Mouse (Mus musculus): ENCODE measurements around the gene Vdr. TPM values are rescaled to one million over a fixed set of nuclear protein-coding genes. Genes with fewer than 3 reads are reported as not detected.
"Not testable (repeated sequence)": the region's sequence is repeated elsewhere in the genome, so short reads cannot be mapped to it uniquely, and the experiment has no call there.

Gene Vdr
- total RNA-seq, 2 experiments from 2014 or later, result 0.85 TPM; not detected in 1

DNA sequence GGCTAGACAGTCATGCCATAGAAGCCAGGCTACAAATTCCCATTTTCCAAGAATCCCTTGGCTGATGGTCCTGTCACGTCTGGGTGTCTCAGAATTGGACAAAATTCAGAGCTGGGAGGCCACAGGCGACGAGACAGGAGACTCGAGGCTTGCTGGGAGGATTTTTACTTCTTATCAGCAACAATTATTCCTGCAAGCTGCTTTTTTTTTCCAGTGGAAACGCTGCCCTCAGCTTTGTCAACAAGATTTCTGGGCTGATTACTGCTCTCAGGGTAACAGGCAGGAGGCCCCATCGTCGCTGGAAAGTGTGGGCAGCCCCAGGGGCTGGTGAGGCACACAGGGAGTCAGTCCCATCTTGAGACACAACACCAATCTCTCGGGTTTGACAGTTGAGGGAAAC is 17.9 kb downstream of the Vdr start:
- no peak for ATAC-seq (replicated peaks; ENCODE audit: low FRiP score, low TSS enrichment, poor library complexity, severe bottlenecking)

DNA sequence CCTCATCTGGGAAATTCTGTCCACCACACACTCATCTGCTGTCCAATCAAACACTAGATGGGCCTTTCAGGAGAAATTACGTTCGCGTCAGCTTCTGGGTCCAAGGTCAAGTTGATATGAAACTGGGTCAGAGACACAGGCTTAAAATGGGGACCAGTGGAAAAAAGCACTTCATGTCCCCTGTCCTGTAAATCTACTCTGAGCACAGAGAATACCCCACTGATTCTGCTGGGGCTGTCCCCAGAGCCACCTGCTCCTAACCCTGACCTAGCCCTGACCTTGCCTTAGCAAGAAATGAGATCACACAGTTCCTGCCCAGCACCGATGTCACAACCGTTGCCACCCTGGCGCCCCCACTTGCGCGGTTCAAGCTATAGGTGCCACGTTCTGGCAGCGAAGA is 20.0 kb downstream of the Vdr start:
- ATAC-seq (replicated peaks; ENCODE audit: low FRiP score, low TSS enrichment, poor library complexity, severe bottlenecking), result no peak

DNA sequence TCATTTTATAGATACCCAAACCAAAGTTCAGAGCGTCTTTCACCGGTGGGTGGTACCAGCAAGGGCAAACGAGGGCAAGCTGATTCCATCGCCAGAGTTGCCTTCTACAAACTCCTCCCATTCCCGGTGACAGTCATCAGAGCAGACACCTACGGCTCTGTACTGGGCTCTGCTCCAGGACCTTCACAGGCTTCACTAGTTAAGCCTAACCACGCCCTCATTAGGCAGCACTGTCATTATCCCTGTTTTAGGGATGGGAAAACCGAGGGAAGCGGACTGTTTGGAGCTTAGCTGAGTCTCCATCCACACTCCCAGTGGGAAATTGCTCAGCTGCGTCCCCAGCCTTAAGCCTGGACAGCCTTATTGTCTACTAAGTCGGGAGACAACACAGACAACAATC is 20.4 kb downstream of the Vdr start:
- 0 out of 2 replicates have a peak, but pooled peaks have one; percentile 35 for ATAC-seq (replicated peaks; ENCODE audit: low FRiP score, low TSS enrichment, poor library complexity, severe bottlenecking)

DNA sequence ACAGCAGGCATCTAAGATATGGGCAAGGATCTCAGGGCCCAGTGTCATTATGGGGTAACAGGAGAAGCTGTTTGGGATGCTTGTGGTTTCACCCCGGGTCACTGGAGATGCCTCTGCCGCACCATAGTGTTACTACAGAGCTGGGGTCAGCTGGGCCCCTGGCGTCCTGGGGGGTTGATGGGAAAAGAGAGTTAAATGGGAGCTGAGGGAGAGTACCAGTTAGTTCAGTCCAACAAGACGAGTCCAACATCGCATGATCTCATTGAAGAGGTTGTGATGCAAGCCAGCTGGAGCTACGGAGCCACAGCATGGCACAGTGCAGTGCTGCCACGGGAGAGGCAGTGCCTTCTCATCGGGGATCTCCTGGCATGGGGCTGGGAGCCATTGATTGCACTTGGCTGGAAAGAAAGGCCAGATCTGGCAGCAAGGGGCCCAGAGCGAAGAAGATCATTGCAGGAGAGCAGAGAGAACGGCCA is 22.9 kb downstream of the Vdr start:
- no peak for ATAC-seq (replicated peaks; ENCODE audit: low FRiP score, low TSS enrichment, poor library complexity, severe bottlenecking)

DNA sequence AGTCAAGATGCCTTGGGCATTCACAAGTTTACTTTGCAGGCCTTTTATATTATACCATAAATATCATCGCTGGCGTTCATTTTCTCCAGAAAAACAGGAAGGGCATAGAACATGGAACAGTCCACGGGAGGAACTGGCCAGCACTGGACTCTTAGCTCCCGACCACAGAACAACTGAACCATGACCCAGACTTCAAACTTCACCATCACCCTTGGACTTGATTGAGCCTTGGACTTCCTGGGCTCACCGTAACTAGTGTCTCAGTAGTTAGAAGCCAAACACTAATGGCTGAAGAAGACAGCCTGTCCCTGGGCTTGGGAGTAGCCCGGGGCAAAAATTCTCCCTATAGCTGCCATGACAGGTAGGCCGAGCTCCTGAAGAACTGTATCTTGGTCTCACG is 29.0 kb downstream of the Vdr start:
- ATAC-seq (replicated peaks; ENCODE audit: low FRiP score, low TSS enrichment, poor library complexity, severe bottlenecking), result no peak

DNA sequence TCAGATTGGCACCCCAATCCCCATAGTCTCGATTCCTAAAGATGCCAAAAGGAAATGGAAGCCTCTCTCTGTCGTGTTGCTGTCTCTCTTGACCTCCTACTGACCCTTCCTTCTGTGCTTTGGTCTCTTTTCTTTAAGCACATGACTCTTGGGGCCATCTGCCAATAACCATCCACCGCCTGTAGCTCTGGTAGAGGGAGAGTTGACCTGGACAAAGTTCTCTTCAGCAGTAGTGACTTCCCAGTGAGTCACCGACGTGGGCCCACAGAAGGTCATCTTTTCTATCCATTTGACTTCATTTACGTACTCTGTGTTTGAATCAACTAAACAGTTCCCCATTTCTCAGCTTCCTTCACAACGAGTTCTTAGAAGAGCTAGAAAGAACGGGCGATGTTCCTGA is 30.0 kb downstream of the Vdr start:
- no peak for ATAC-seq (replicated peaks; ENCODE audit: low FRiP score, low TSS enrichment, poor library complexity, severe bottlenecking)

DNA sequence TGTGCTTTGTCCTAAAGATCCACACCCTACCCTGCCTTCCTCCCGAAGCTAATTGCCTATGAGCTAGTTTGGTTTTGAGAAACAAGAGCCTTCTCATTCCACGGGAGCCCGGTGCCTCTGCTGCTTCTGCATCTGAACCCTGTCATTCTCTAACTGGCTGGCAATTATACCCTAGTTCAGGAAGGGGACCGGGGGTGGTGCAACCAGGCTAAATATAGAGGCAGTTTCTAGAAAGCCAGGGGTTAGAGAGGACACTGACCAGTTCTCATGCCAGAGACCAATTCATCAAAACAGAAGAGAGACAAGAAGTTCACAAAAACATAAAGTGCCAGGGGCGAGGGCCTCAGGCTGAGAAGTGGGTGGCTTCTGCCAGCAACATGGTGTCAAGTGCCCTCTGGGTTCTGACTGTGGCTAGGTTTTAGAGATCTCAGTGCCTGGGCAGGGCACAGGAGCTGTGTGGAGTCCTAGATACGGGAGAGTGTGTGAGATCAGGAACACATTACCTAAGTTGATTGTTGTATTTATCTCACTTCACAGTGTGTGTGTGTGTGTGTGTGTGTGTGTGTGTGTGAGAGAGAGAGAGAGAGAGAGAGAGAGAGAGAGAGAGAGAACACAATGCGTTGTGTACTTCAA is 31.6 kb downstream of the Vdr start:
- ATAC-seq (replicated peaks; ENCODE audit: low FRiP score, low TSS enrichment, poor library complexity, severe bottlenecking), result peak; percentile 80

DNA sequence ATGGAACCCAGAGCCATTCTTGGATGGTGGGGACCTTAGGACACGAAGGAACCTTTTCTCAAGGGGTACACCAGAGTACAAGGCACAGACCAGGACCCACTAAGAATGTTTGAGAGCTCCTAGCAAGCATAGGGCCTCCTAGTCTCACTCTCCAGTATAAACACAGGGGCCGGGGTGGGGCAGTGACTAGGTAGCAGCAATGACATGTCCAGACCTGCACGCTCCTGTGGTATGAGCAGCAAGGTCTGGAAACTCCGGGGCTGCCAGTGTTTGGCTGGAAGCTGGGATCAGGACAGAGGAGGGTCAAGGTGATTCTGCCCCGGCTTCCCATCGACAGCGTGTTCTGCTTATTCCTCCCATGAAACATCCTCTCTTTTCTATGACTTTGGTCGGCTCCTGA is 34.6 kb downstream of the Vdr start:
- ATAC-seq (replicated peaks; ENCODE audit: low FRiP score, low TSS enrichment, poor library complexity, severe bottlenecking), result no peak

DNA sequence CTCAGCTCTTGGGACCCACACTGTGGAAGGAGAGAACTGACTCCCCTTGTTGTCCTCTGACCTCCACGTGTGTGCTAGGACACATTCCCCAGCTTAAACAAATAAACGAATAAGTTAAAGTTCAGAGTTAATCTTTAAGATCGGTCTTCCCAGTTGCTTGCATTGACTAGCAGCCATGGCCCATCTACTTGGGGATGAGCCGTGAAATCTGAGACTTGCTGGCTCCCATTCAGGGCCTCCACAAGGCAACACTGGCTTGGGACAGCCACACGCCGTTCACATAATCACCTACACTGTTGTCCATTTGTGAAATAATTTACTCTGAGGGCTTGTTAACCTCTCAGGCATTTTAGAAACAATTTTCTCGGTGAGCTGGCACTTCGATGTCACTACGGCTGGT is 36.7 kb downstream of the Vdr start:
- no peak for ATAC-seq (replicated peaks; ENCODE audit: low FRiP score, low TSS enrichment, poor library complexity, severe bottlenecking)

DNA sequence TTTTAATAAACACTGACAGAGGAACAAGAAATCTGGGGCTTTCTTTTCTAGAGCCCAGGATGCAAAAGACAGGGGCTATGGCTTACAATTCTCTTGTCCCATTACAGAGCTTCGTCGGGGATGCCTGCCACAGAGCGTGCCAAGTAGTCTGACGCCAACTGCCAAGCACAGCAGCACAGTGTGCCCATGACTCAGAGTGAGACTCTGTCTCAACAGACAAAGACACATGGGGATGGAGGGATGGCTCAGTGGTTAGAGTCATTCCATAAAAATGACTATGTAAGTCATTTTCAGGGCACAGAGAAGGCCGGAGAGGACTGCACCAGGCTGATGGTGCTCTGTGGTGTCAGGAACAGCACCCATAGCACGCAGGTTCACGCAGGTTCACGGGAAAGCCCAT is 38.3 kb downstream of the Vdr start:
- no peak for ATAC-seq (replicated peaks; ENCODE audit: low FRiP score, low TSS enrichment, poor library complexity, severe bottlenecking)

DNA sequence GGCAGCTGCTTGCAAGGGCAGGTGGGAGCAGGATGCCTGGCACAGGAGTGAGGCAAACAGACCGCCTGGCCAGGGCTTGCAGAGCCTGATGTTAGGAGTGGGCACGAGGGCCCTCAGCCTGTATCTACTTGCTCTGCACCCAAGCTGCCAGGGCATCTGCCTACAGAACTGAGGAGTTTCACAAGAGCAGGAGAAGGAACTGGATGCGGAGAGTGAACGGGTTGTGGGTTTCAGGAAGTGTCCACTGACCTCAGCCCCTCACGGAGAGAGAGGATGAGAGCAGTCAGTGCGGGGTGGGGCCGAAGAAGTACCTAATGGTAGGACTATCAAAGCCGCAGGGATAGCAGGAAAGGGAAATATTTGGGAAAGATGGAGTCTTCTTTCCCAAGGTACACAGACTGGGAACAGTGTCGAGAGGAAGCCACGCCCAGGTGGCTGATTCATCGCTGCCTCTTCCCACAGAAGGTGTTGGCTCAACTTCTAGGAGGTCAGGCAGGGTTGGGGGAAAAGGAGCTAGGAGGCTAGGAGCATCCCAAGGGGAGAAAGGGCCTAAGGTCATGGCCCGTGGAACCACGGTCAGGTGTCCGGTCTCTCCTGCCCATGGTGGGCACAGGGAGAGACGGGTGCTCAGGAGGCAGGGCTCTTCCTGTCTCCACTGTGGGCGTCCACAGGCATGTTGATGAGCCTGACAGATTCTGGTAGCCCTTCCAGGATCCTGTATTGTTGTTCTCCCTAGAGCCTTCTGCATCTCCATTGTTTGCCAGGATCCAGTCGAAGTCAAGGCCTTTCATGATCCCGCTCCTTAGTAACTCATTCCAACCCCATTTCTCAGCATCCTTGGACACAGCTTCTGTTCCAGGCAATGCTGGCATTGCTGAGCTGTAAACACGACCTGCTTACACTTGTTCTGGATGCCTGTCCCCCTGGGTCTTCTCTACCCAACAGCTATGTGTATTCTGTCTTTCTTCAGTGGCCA is 39.1 kb downstream of the Vdr start:
- no peak for ATAC-seq (replicated peaks; ENCODE audit: low FRiP score, low TSS enrichment, poor library complexity, severe bottlenecking)

DNA sequence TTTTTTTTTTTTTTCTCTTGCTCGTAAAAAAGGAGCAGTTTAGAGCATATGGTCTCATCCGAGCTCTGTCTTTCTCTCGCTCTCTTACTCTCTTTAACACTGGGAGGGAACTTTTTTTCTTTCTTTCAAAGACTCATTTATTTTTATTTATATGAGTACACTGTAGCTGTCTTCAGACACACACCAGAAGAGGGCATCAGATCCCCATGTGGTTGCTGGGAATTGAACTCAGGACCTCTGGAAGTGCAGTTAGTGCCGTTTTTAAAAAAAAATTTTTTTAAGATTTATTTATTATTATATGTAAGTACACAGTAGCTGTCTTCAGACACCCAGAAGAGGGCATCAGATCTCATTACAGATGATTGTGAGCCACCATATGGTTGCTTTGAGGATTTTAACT is 40.3 kb downstream of the Vdr start:
- ATAC-seq (replicated peaks; ENCODE audit: low FRiP score, low TSS enrichment, poor library complexity, severe bottlenecking), result not testable (repeated sequence)

DNA sequence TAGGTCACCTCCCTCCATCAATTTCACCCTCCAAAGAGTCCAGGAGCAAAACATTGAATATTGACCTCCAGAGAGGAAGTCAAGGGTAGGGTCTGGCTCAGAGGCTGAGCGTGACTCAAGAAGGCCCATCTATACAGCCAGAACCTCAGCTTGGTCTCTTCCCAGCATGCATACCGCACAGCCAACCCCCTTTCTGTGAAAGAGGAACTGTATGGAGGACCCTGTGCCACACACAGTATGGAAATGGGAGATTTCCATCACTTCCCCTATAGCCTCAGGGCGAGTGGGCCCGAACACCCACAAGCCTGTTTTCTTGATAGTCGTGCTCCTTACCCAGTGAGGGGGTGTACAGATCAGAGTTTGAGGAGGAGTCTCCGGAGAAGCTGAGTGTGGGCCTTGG is 41.4 kb downstream of the Vdr start:
- no peak for ATAC-seq (replicated peaks; ENCODE audit: low FRiP score, low TSS enrichment, poor library complexity, severe bottlenecking)

DNA sequence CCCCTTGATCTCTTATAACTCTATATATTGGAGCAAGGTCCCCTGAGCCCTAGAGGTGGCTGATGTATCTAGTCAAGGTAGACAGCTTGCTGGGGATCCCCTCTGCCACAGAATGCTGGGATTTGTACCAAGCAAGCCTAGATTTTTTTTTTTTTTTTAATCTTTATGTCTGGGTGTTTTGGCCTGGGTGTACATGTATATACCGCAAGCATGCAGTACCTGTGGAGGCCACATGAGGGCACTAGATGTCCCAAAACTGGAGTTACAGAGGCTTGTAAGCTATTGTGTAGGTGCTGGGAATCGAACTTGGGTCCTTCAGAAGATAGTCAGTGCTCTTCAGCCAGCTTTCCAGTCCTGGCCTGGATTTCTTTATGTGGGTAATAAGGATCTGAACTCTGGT is 44.4 kb downstream of the Vdr start:
- no peak for ATAC-seq (replicated peaks; ENCODE audit: low FRiP score, low TSS enrichment, poor library complexity, severe bottlenecking)

DNA sequence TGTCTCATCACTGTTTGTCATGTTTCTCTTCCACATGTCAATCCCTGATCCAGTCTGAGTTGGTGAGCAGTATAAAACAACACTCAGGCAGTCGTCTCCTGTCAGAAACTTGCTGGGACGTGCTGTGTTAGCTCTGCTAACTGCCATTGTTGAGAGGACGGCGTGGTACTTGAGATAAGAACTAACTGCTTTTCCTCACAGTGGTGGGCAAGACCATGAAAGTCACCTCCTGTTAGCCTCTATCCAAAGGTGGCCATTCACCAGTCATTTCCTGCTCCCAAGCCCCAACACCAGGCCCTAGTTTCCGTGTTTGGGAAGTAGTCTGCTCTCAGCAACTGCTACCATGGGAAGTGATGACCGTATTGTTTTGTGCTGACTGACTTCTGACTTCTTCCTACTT is 45.3 kb downstream of the Vdr start:
- ATAC-seq (replicated peaks; ENCODE audit: low FRiP score, low TSS enrichment, poor library complexity, severe bottlenecking), result peak; percentile 78

DNA sequence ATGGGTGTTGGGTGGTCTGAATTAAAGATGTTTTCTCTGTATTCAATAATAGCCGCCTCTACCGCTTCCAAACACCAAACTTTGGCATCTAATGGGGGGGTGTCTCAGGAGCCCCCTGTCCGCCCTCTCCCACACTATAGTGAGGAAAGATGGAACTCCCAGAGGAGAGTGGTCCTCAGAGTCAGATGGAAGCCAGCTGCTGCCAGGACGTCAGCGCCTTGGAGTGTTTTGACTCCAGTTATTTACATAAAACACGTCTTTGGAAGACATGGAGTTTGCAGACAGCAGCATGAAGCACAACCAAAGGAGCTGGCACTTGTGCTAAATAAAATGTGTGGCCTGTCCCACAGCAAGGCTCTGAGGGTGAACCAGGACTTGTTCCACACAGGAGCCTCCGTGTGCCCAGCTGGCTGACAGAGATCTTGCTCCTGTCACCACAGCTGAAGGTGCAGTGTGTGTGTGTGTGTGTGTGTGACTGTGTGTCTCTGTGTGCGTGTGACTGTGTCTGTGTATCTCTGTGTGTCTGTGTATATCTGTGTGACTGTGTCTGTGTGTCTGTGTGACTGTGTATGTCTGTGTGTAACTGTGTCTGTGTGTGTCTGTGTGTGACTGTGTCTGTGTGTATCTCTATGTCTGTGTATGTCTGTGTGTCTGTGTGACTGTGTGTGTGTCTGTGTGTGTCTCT is 45.9 kb downstream of the Vdr start:
- 0 out of 2 replicates have a peak, but pooled peaks have one; percentile 28 for ATAC-seq (replicated peaks; ENCODE audit: low FRiP score, low TSS enrichment, poor library complexity, severe bottlenecking)

DNA sequence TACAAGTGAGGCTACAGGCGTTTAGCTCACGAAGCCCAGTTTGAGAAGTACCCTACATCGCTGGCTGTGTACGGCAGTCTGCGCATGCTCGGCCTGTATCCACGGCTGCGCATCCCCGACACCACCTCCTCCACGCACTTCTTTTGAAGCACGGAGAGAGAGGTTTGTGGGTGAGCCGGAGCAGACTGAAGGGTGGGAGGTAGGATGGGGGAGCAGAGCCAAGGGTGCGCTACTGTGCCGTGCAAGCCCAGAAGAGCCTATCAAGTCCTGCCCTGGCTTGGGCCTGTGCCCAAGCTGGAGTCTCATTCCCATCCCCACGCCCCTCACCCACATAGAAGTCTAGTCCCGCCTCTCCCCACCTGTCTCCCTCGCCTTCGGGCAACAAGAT is 46.9 kb downstream of the Vdr start:
- no peak for ATAC-seq (replicated peaks; ENCODE audit: low FRiP score, low TSS enrichment, poor library complexity, severe bottlenecking)

DNA sequence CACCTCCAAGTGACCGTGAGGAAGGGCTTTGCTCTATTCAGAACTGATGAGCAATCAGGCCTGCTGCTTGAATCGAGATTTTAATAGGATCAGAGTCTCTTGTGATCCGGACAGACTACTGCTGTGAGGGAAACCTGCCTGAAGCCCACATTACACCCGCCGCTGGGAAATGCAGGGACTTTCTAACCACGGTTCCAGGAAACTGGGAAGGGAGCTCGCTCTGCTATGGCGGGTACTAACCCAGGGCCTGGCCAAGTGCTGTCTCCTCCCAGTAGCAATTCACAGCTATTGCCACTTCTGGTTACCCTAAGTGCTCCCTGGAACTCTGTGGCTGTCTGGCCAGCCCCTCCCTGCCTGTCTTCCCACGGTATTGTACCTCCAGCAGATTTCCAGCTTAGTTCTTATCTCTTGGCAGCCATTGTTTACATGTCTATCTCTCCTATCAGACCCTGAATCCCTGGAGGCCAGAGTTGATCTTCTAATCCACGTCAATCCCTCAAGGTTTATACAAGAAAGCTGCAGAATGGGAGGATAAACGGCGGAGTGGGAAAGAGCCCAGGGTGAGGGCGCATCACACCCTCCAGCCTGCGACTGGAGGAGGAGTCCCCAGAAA is 47.4 kb downstream of the Vdr start:
- ATAC-seq (replicated peaks; ENCODE audit: low FRiP score, low TSS enrichment, poor library complexity, severe bottlenecking), result no peak

DNA sequence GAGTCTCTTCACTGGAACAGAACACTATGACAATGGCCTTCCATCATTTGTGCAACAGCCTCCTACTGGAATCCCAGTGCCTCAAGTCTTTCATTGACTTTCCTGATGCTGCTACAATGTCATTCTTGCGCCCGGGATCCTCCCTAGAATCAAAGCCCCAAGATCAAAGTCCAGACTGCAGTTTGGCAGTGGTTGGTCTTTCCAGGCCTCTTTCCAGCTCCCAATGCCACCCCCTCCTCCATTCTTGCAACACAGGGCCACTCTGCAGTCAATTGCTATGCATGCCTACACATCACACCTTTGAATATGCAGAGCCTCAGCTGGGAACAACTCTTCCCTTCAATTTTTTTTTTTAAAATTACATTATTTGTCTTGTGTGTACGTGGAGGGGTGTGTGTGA is 50.1 kb downstream of the Vdr start:
- no peak for ATAC-seq (replicated peaks; ENCODE audit: low FRiP score, low TSS enrichment, poor library complexity, severe bottlenecking)

DNA sequence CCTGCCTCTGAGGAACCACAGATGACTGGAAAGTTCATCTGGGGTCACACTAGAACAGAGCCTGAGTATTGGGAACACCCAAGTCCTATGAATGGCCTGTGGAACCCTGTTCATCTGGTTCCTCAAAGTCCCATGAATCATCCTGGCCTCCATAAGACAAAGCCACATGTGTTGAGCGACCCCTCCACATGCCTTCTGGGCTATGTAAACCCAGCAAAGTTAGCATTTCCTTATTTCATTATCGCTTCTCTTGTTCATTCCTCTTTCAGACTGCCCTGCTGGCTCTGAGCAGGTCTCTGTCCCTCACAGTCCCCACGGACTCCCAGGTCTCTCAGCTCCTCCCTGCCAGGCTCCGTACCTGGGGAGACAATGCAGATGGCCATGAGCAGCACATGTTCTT is 52.0 kb downstream of the Vdr start:
- no peak for ATAC-seq (replicated peaks; ENCODE audit: low FRiP score, low TSS enrichment, poor library complexity, severe bottlenecking)
